Mouse (Mus musculus) T-helper 17 cell (primary cell): ENCODE measurements around the gene Ccdc187.

Experiments
- in situ Hi-C, 2 experiments: fragments of 300-600 bp; cut with MboI, MseI; formaldehyde crosslinking; loops; 1 replicate in 1 of 2; 2 replicates in 1 of 2; pipeline ENCODE4 v1.15.1; 2025; ENCODE audit warnings: high pct_unique_total_duplicates in 2 of 2

Gene Ccdc187

GRCm38 (mm10) chr2:26223961-26224360 is 70.4 kb downstream of the Ccdc187 start:
- in situ Hi-C loops: loop anchor here in 1 of 2 experiments (5.0 kb wide), 1 partner anchor 72 kb away; no protein-coding TSS in a partner anchor

GRCm38 (mm10) chr2:26214526-26214925 is 79.8 kb downstream of the Ccdc187 start:
- in situ Hi-C loops: no loop called here

GRCm38 (mm10) chr2:26209566-26209965 is 84.8 kb downstream of the Ccdc187 start:
- in situ Hi-C loops: no loop called here

GRCm38 (mm10) chr2:26208126-26208789 is 86.1 kb downstream of the Ccdc187 start, which contains the start of gene Lhx3:
Gene Lhx3, minus strand, starts transcription at chr2:26208289.
- in situ Hi-C loops: no loop called here

GRCm38 (mm10) chr2:26207559-26207958 is 86.8 kb downstream of the Ccdc187 start:
- in situ Hi-C loops: no loop called here

- in situ Hi-C loops: no loop called here
These were observed 88.6 kb downstream of the Ccdc187 start for GRCm38 (mm10) chr2:26205761-26206160.

GRCm38 (mm10) chr2:26205126-26205525 is 89.2 kb downstream of the Ccdc187 start:
- in situ Hi-C loops: no loop called here

GRCm38 (mm10) chr2:26202849-26203475 is 91.4 kb downstream of the Ccdc187 start:
- in situ Hi-C loops: no loop called here

- in situ Hi-C loops: no loop called here
These were observed 92.2 kb downstream of the Ccdc187 start for GRCm38 (mm10) chr2:26201926-26202848.

GRCm38 (mm10) chr2:26198488-26198887 is 95.9 kb downstream of the Ccdc187 start:
- in situ Hi-C loops: no loop called here

- in situ Hi-C loops: no loop called here
These were observed 99.6 kb downstream of the Ccdc187 start for GRCm38 (mm10) chr2:26194552-26195339.
